Mouse (Mus musculus): ENCODE results near the gene Scube3.

DNA sequence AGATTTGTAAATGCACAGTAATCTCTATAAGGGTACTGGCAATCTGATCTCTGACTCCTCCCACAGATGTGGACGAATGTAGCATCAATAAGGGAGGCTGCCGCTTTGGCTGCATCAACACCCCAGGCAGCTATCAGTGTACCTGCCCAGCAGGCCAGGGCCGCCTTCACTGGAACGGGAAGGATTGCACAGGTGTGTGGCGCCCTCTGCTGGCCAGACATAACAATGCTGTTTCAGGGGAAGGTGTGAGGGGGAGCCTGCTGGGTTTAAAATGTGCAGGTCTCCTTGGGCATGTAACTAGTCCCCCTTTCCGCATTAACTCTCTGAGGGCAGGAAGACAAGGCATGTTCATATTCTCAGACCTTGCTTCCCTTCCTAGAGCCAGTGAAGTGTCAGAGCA lies 21.7 kb downstream of the Scube3 start:
- TF ChIP-seq CTCF (IDR thresholded peaks at IDR 0.05; ENCODE audit: control insufficient read depth, insufficient read depth, insufficient read length) (peak; percentile 94), CEBPB (IDR thresholded peaks at IDR 0.05; ENCODE audit: low read depth) (no peak), USF1 (IDR thresholded peaks at IDR 0.05; ENCODE audit: low read depth) (no peak)

All from C2C12 (cell line).